Mouse (Mus musculus): ENCODE results near the gene Glmp. TPM values are rescaled to one million over a fixed set of nuclear protein-coding genes. Genes with fewer than 3 reads are reported as not detected.

Glmp gene
- polyA plus RNA-seq, 1 experiment: 171 TPM

- Histone ChIP-seq H3ac (ENCODE audit: control insufficient read depth, insufficient read length) (no peak overlapping the region), H3K36me3 (ENCODE audit: control insufficient read depth, insufficient read depth) (peaks cover 62% of the 10 kb centered on the region), H3K4me3 (no peak overlapping the region), H3K27me3 (ENCODE audit: control insufficient read depth, insufficient read depth, insufficient read length) (no peaks in the 10 kb centered on the region), H3K79me2 (ENCODE audit: control insufficient read depth, insufficient read depth) (no peaks in the 10 kb centered on the region), H3K4me2 (ENCODE audit: low read depth) (no peak overlapping the region)
- no peak for TF ChIP-seq MYOD1 (IDR thresholded peaks at IDR 0.05; ENCODE audit: control insufficient read depth in 1 of 3, insufficient read length in 2 of 3, low read depth in 2 of 3)
- no peak for TF ChIP-seq TCF12 (IDR thresholded peaks at IDR 0.05; ENCODE audit: insufficient read depth, poor library complexity, severe bottlenecking)
- no peak for TF ChIP-seq USF1 (IDR thresholded peaks at IDR 0.05; ENCODE audit: low read depth)
- TF ChIP-seq REST (IDR thresholded peaks at IDR 0.05; ENCODE audit: insufficient read depth, insufficient read length): no peak
- no peak for TF ChIP-seq MAX (IDR thresholded peaks at IDR 0.05; ENCODE audit: low read depth)
- TF ChIP-seq POLR2AphosphoS2 (IDR thresholded peaks at IDR 0.05; ENCODE audit: insufficient read length, low read depth): no peak
- TF ChIP-seq TCF3 (IDR thresholded peaks at IDR 0.05; ENCODE audit: insufficient read length, low read depth): no peak
- no peak for TF ChIP-seq CEBPB (IDR thresholded peaks at IDR 0.05; ENCODE audit: insufficient read depth, poor library complexity, severe bottlenecking)
- TF ChIP-seq MYOG (IDR thresholded peaks at IDR 0.05; ENCODE audit: control insufficient read depth in 1 of 3, insufficient read depth in 1 of 3, insufficient read length in 2 of 3, low read depth in 2 of 3): no peak
- TF ChIP-seq POLR2A (IDR thresholded peaks at IDR 0.05; ENCODE audit: insufficient read length, low read depth): no peak
- TF ChIP-seq E2F4 (IDR thresholded peaks at IDR 0.05; ENCODE audit: insufficient read depth): no peak
- no peak for TF ChIP-seq SRF (IDR thresholded peaks at IDR 0.05; ENCODE audit: control insufficient read depth, insufficient read length, low read depth)
These were observed 29.8 kb downstream of the Glmp start for GRCm38 (mm10) chr3:88354396-88355165.

- peaks cover 32% of the 10 kb centered on the region for H3K36me3 ChIP-seq (ENCODE audit: control insufficient read depth, insufficient read depth)
- no peak overlapping the region for H3K4me3 ChIP-seq
- no peak overlapping the region for H3ac ChIP-seq (ENCODE audit: control insufficient read depth, insufficient read length)
- no peaks in the 10 kb centered on the region for H3K79me2 ChIP-seq (ENCODE audit: control insufficient read depth, insufficient read depth)
- no peaks in the 10 kb centered on the region for H3K27me3 ChIP-seq (ENCODE audit: control insufficient read depth, insufficient read depth, insufficient read length)
- TF ChIP-seq REST (IDR thresholded peaks at IDR 0.05; ENCODE audit: insufficient read depth, insufficient read length): no peak
- TF ChIP-seq MYOG (IDR thresholded peaks at IDR 0.05; ENCODE audit: control insufficient read depth in 1 of 3, insufficient read depth in 1 of 3, insufficient read length in 2 of 3, low read depth in 2 of 3): peak in 1 of 3 experiments; percentile 36
- no peak overlapping the region for H3K4me2 ChIP-seq (ENCODE audit: low read depth)
These were observed 34.8 kb downstream of the Glmp start for GRCm38 (mm10) chr3:88359584-88359983.

DNA sequence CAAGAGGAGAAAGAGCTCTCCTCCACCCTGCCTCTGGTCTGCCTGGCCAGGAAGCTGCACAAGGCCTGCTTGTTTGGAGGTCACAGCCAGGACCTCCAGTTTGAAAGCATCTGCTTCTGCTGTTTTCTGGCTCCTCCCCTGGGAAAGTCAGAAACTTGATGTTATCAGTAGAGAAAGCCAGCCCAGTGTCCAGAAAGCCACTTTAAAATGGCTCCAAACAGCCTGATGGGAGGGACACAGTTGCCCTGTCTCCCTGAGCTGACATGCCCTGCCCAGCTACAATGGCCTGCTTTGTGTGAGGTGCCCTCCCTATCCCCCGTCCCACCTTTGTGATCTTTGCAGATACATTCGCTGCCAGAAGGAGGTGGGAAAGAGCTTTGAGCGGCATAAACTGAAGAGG, 35.2 kb downstream of the Glmp start:
- TF ChIP-seq SRF (IDR thresholded peaks at IDR 0.05; ENCODE audit: control insufficient read depth, insufficient read length, low read depth): no peak
- TF ChIP-seq MAX (IDR thresholded peaks at IDR 0.05; ENCODE audit: low read depth): no peak
- Histone ChIP-seq H3ac (ENCODE audit: control insufficient read depth, insufficient read length) (no peak overlapping the region), H3K4me3 (no peak overlapping the region), H3K4me2 (ENCODE audit: low read depth) (no peak overlapping the region), H3K27me3 (ENCODE audit: control insufficient read depth, insufficient read depth, insufficient read length) (no peaks in the 10 kb centered on the region), H3K79me2 (ENCODE audit: control insufficient read depth, insufficient read depth) (no peaks in the 10 kb centered on the region), H3K36me3 (ENCODE audit: control insufficient read depth, insufficient read depth) (peaks cover 28% of the 10 kb centered on the region)

DNA sequence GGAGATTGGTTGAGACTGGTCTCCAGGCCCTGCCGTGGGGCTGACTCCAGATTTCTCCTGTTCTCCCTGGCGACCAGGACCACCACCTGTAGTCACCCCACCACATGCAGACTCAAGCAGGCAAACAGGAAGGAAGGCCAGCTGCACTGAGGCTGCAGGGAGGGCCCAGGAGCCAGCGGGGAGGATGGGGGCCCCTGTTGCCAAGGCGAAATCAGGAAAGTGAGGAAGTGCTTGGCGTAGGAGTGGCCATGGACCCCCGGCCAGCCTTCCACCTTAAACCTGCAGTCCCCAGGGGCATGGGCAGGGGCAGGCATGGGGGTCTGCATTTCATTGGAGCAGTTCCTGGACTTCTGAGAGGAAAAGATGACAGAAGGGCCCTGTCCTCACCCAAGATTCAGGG, 36.3 kb downstream of the Glmp start:
- no peak overlapping the region for H3K4me2 ChIP-seq (ENCODE audit: low read depth)
- no peak overlapping the region for H3K4me3 ChIP-seq
- TF ChIP-seq MAX (IDR thresholded peaks at IDR 0.05; ENCODE audit: low read depth) (no peak), E2F4 (IDR thresholded peaks at IDR 0.05; ENCODE audit: insufficient read depth) (no peak), POLR2AphosphoS2 (IDR thresholded peaks at IDR 0.05; ENCODE audit: insufficient read length, low read depth) (no peak), TCF3 (IDR thresholded peaks at IDR 0.05; ENCODE audit: insufficient read length, low read depth) (no peak), CEBPB (IDR thresholded peaks at IDR 0.05; ENCODE audit: insufficient read depth, poor library complexity, severe bottlenecking) (no peak), REST (IDR thresholded peaks at IDR 0.05; ENCODE audit: insufficient read depth, insufficient read length) (no peak)
- H3ac ChIP-seq (ENCODE audit: control insufficient read depth, insufficient read length): no peak overlapping the region
- H3K36me3 ChIP-seq (ENCODE audit: control insufficient read depth, insufficient read depth): peaks cover 20% of the 10 kb centered on the region
- no peaks in the 10 kb centered on the region for H3K79me2 ChIP-seq (ENCODE audit: control insufficient read depth, insufficient read depth)
- H3K27me3 ChIP-seq (ENCODE audit: control insufficient read depth, insufficient read depth, insufficient read length): no peaks in the 10 kb centered on the region

DNA sequence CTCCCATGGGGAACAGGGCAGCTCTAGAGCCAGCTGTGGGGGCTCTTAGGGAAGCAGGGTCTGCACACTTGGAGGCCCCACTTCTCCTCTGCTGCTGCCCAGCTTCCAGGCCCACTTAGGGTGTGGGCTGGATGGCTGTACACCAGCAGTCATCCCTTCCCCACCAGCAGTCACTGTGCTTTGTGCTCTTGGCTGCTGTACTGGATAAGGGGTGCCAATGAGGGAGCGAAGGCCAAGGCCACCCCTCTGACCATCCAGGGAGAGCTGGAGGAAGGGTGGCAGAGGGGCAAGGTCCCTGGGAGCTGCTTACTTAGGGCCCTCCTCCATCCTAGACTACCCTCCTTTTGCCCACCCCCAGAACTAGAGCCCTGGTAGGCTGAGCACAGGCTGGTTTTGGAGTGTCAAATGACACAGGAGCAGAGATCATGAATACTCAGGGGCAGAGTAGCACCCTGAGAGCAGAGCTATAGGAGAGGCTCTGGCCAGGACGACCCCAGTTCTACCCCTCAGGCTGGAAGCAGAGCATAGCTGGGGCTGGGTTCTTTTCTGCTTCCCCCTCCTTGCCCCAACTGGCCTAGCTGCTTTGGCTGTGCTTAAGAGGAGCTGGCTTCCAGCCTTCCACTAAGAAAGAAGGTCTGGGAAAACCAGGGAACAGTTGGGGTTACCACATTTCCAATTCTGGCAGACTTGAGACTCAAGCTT, 36.9 kb downstream of the Glmp start:
- Histone ChIP-seq H3K36me3 (ENCODE audit: control insufficient read depth, insufficient read depth) (peaks cover 13% of the 10 kb centered on the region), H3K79me2 (ENCODE audit: control insufficient read depth, insufficient read depth) (no peaks in the 10 kb centered on the region), H3ac (ENCODE audit: control insufficient read depth, insufficient read length) (no peak overlapping the region), H3K4me3 (no peak overlapping the region), H3K4me2 (ENCODE audit: low read depth) (no peak overlapping the region), H3K27me3 (ENCODE audit: control insufficient read depth, insufficient read depth, insufficient read length) (no peaks in the 10 kb centered on the region)
- TF ChIP-seq POLR2AphosphoS2 (IDR thresholded peaks at IDR 0.05; ENCODE audit: insufficient read length, low read depth) (no peak), MYOD1 (IDR thresholded peaks at IDR 0.05; ENCODE audit: control insufficient read depth in 1 of 3, insufficient read length in 2 of 3, low read depth in 2 of 3) (no peak), REST (IDR thresholded peaks at IDR 0.05; ENCODE audit: insufficient read depth, insufficient read length) (no peak), POLR2A (IDR thresholded peaks at IDR 0.05; ENCODE audit: insufficient read length, low read depth) (no peak)

All from myocyte (in vitro differentiated cells).